Mouse (Mus musculus) C2C12 (cell line): Measurements from ENCODE around the gene Pip4k2c.

Source experiments
- CEBPB ChIP-seq: IDR thresholded peaks from one replicate; pipeline ENCODE4 v1.6.1; 2011; ENCODE audit warnings: low read depth, mild to moderate bottlenecking, control low read depth, moderate library complexity
- CTCF ChIP-seq: IDR thresholded peaks from one replicate; pipeline ENCODE4 v1.5.1; 2011; ENCODE audit not compliant: control insufficient read depth, insufficient read depth, insufficient read length
- MAX ChIP-seq: IDR thresholded peaks from one replicate; pipeline ENCODE4 v1.6.1; 2011; ENCODE audit warnings: mild to moderate bottlenecking, control low read depth
- MYOD1 ChIP-seq: IDR thresholded peaks from one replicate; pipeline ENCODE4 v1.6.1; 2011; ENCODE audit warnings: low read depth; ENCODE audit not compliant: control insufficient read depth, insufficient read length
- MYOG ChIP-seq: IDR thresholded peaks from one replicate; pipeline ENCODE4 v1.6.1; 2011; ENCODE audit not compliant: control insufficient read depth, insufficient read length; ENCODE audit errors: extremely low read depth
- USF1 ChIP-seq: IDR thresholded peaks from one replicate; pipeline ENCODE4 v1.6.1; 2011; ENCODE audit warnings: low read depth, mild to moderate bottlenecking, control low read depth, moderate library complexity

DNA sequence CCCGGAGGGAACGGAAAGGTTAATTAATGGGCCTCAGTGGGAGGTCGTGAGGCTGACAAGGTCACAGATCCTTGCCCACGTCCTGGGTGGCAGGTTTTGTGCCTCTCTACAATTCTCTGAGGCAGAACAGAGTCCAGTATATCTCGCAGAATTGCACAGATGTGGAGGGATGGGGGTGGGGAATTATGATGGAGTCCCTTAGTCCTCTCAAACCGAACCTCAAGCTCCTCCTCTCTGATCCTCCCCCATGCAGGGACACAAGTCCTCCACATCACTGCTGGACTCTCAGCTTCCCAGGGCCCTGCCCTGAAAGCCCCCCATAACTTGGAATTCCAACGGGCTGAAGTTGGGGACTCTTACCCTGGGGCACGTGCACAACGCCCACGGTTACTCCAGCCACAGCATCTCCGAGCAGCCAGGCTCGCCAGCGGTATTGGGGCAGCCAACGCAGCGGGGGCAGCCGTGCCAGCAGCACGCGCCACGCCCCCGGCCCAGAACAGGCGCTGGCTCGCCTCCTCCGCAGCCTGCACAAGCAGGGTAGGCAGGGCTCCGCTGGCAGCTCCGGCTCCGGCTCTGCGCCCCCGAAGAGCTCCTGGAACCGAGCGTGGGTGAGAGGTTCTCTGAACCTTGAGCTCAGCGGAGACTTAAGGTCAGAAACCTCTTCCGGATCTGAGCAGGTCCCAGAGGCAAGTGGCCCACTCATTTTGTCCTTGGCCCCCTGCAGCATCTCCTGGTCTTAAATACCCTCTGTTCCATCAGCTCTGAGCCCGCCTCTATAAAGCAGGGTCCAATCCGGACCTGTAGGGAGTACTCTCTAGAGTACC, 31.3 kb downstream of the Pip4k2c start, which contains the start of gene Slc26a10:
- TF ChIP-seq CTCF, result no peak
- TF ChIP-seq MAX, result no peak
- TF ChIP-seq MYOD1, result no peak
- TF ChIP-seq USF1, result no peak
- no peak for TF ChIP-seq CEBPB
- no peak for TF ChIP-seq MYOG
